In genomic region chr10:66911261-66911911, GRCm38 (mm10) we compare ENCODE assay signal across 8 mouse cellular contexts.
DNase-seq lines count a peak whose midpoint lies in the region; ATAC-seq and TF ChIP-seq lines count a peak whose summit lies in the region.

No protein-coding gene starts in this region.

- H3K4me3 ChIP-seq in midbrain, embryonic 16.5 days (ENCODE audit: low read depth, low read length), result no peak overlapping the region
- no peak overlapping the region for H3K4me3 ChIP-seq in midbrain, postnatal 0 days (ENCODE audit: low read depth, low read length)
- no peak overlapping the region for H3K4me3 ChIP-seq in limb, embryonic 10.5 days

- WGBS in midbrain, embryonic 16.5 days, result 62% methylated on average over 10 of the region's 10 CpGs
- 65% methylated on average over 10 of the region's 10 CpGs for WGBS in midbrain, postnatal 0 days
- 59% methylated on average over 10 of the region's 10 CpGs for WGBS in limb, embryonic 10.5 days

- no peaks in the 10 kb centered on the region for H3K9me3 ChIP-seq in midbrain, embryonic 16.5 days (replicated peaks; ENCODE audit: control insufficient read depth, low read length, poor library complexity, severe bottlenecking)
- H3K9me3 ChIP-seq in midbrain, postnatal 0 days (ENCODE audit: low read length), result no peaks in the 10 kb centered on the region
- H3K9me3 ChIP-seq in limb, embryonic 10.5 days (replicated peaks), result no peaks in the 10 kb centered on the region

- H3K4me2 ChIP-seq in midbrain, embryonic 16.5 days (ENCODE audit: low read length), result no peak overlapping the region
- no peak overlapping the region for H3K4me2 ChIP-seq in midbrain, postnatal 0 days (ENCODE audit: low read depth, low read length, poor library complexity, severe bottlenecking)

- TF ChIP-seq CTCF in midbrain, postnatal 0 days (IDR thresholded peaks at IDR 0.05), result no peak
- TF ChIP-seq CTCF in brain, embryonic 14.5 days (IDR thresholded peaks at IDR 0.05; ENCODE audit: borderline replicate concordance, extremely low read depth, insufficient read depth, insufficient read length), result no peak

- no peaks in the 10 kb centered on the region for H3K27me3 ChIP-seq in midbrain, embryonic 16.5 days (ENCODE audit: control insufficient read depth, insufficient read depth, low read depth, low read length)
- no peaks in the 10 kb centered on the region for H3K27me3 ChIP-seq in midbrain, postnatal 0 days (ENCODE audit: insufficient read depth, low read length)
- no peaks in the 10 kb centered on the region for H3K27me3 ChIP-seq in limb, embryonic 10.5 days (ENCODE audit: low read depth, poor library complexity, severe bottlenecking)

- no peak for TF ChIP-seq POLR2A in brain, embryonic 14.5 days (IDR thresholded peaks at IDR 0.05; ENCODE audit: borderline replicate concordance, extremely low read depth, insufficient read depth, insufficient read length, poor library complexity, severe bottlenecking)

- 0 out of 2 replicates have a peak overlapping the region, but pooled peaks have one; percentile 15 for H3K27ac ChIP-seq in midbrain, embryonic 16.5 days (ENCODE audit: low read length)
- no peak overlapping the region for H3K27ac ChIP-seq in midbrain, postnatal 0 days (ENCODE audit: low read depth, low read length)
- peak overlapping the region; percentile 53; the same call in 1 of the 2 replicates for H3K27ac ChIP-seq in limb, embryonic 10.5 days

- peaks cover 11% of the 10 kb centered on the region for H3K4me1 ChIP-seq in midbrain, embryonic 16.5 days (ENCODE audit: control insufficient read depth, insufficient read depth, low read length)
- H3K4me1 ChIP-seq in midbrain, postnatal 0 days (ENCODE audit: insufficient read depth, low read length), result peaks cover 4% of the 10 kb centered on the region; the same call in 1 of the 2 replicates
- H3K4me1 ChIP-seq in limb, embryonic 10.5 days, result peaks cover 43% of the 10 kb centered on the region

- H3K36me3 ChIP-seq in midbrain, embryonic 16.5 days (ENCODE audit: control insufficient read depth, insufficient read depth, low read length), result no peaks in the 10 kb centered on the region
- no peaks in the 10 kb centered on the region for H3K36me3 ChIP-seq in midbrain, postnatal 0 days (ENCODE audit: insufficient read depth, low read length)
- no peaks in the 10 kb centered on the region for H3K36me3 ChIP-seq in limb, embryonic 10.5 days

- ATAC-seq in midbrain, embryonic 16.5 days, result no peak
- no peak for ATAC-seq in midbrain, postnatal 0 days (ENCODE audit: low FRiP score)
- ATAC-seq in megakaryocyte progenitor cell, adult 5-6 weeks (replicated peaks; ENCODE audit: poor library complexity), result peak; percentile 20

- DNase-seq in midbrain, postnatal 0 days (ENCODE audit: low spot score), result no peak
- DNase-seq in brain, embryonic 14.5 days (ENCODE audit: low read depth), result peak; percentile 41
- DNase-seq in heart, postnatal 14 days, result peak; percentile 58 to 60
- no peak for DNase-seq in limb, embryonic 10.5 days (ENCODE audit: low spot score)
- no peak for DNase-seq in right cerebral cortex, postnatal 36 days (ENCODE audit: low spot score in 2 of 2)
- no peak for DNase-seq in testis, postnatal 10 days (ENCODE audit: low spot score)

- intact Hi-C loops in heart, postnatal 14 days (cut with DNase I), result loop anchor here (1.0 to 2.0 kb wide), 3 partner anchors 92 to 217 kb away; partner anchors contain the start of genes Jmjd1c and Reep3

- no peak overlapping the region for H3K9ac ChIP-seq in midbrain, embryonic 16.5 days (ENCODE audit: low read depth, low read length)
- no peak overlapping the region for H3K9ac ChIP-seq in midbrain, postnatal 0 days (replicated peaks; ENCODE audit: low read length, poor library complexity, severe bottlenecking)

Comparison
In these comparisons a context has a peak if more than half of its experiments do, and no peak if none do; other contexts are left out.
1. DNase-seq: peak in brain, embryonic 14.5 days (single experiment) and heart, postnatal 14 days (2 of 2); none in midbrain, postnatal 0 days (single experiment), limb, embryonic 10.5 days (single experiment), right cerebral cortex, postnatal 36 days (0 of 2) and testis, postnatal 10 days (single experiment).